15 mouse cellular contexts compared by ENCODE assay signal in the genomic region with DNA sequence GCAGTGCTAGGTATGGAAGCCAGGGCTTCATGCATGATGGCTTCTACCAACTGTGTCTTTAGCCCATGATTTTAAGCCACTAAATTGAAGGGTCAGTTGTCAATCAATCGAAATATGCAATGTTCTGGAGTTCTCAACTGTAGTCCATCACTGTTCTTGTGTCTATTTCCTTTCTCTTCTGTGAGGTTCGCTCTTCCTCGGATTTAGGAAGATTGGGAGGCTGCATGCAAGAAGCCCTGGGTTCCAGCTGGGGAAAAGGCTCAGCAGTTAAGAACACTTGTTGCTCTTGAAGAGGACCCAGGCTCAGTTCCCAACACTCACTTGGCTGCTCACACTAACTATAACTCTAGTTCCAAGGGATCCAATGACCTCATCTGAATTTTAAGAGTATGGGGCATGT. TPM values are rescaled to one million over a fixed set of nuclear protein-coding genes. Genes with fewer than 3 reads are reported as not detected.
"Had no signal": no experiment of that assay in that cellular context is flagged by ENCODE, and none has a peak within 500 bp of the region (broad histone marks: within the 10 kb centered on the region; RNA-seq: fewer than 3 reads in every experiment).

No protein-coding gene starts in this region.

- H3K9ac ChIP-seq: limb, embryonic 12.5 days; limb, embryonic 15.5 days; liver, embryonic 14.5 days; liver, postnatal 0 days; lung, embryonic 14.5 days had no signal

- H3K27me3 ChIP-seq: limb, embryonic 12.5 days; limb, embryonic 15.5 days had no signal

- H3K36me3 ChIP-seq: limb, embryonic 12.5 days; limb, embryonic 15.5 days had no signal

- DNase-seq: kidney, postnatal 14 days; kidney, postnatal 4 days; left cerebral cortex, postnatal 4 days; liver, postnatal 0 days; lung, embryonic 14.5 days; midbrain, embryonic 14.5 days; thymus, adult 18-20 months; thymus, postnatal 36 days had no signal

- H3K4me2 ChIP-seq: limb, embryonic 12.5 days; limb, embryonic 15.5 days; liver, embryonic 11.5 days; lung, embryonic 14.5 days had no signal

- H3K27ac ChIP-seq: limb, embryonic 12.5 days; limb, embryonic 15.5 days; liver, embryonic 14.5 days; macrophage had no signal

- H3K9me3 ChIP-seq: limb, embryonic 12.5 days; limb, embryonic 15.5 days had no signal

- H3K4me3 ChIP-seq: limb, embryonic 12.5 days; limb, embryonic 15.5 days had no signal

- ATAC-seq: liver, postnatal 0 days; lung, postnatal 0 days had no signal

RNA-seq across cellular contexts. Expression of gene Tead1, which starts 20.2 kb away (rescaled TPM):
- total RNA-seq: megakaryocyte, adult 5-6 weeks had no signal
- polyA plus RNA-seq: macrophage had no signal
